Mouse (Mus musculus) midbrain, embryonic 14.5 days (tissue): ENCODE measurements around the gene Tmem95. TPM values are rescaled to one million over a fixed set of nuclear protein-coding genes. Genes with fewer than 3 reads are reported as not detected.
"Not testable (repeated sequence)": the region's sequence is repeated elsewhere in the genome, so short reads cannot be mapped to it uniquely, and the experiment has no call there.

ENCODE experiments used
- ATAC-seq: fragments of 200-750 bp; cut with Nextera tagmentation; 2 replicates; pipeline ENCODE4 v1.8.0; 2017; ENCODE audit warnings: moderate number of reproducible peaks, moderate library complexity; ENCODE audit not compliant: low FRiP score, low TSS enrichment
- DNase-seq: peaks from one replicate; pipeline ENCODE4 v3.0.0-alpha.2; 2015
- H3K27ac ChIP-seq: fragments of 300-500 bp; sonication (generic); replicated peaks from 2 replicates; pipeline ENCODE4 v1.5.1; 2014; ENCODE audit warnings: mild to moderate bottlenecking, low read depth, low read length, moderate library complexity
- H3K27me3 ChIP-seq: fragments of 300-500 bp; sonication (generic); 2 replicates; pipeline ENCODE4 v1.6.1; 2014; ENCODE audit warnings: low read length, control low read depth, mixed read lengths; ENCODE audit not compliant: control insufficient read depth, insufficient read depth
- H3K36me3 ChIP-seq: fragments of 300-500 bp; sonication (generic); 2 replicates; pipeline ENCODE4 v1.6.1; 2014; ENCODE audit warnings: low read length, control low read depth; ENCODE audit not compliant: control insufficient read depth, insufficient read depth
- H3K4me1 ChIP-seq: fragments of 300-500 bp; sonication (generic); 2 replicates; pipeline ENCODE4 v1.6.1; 2014; ENCODE audit warnings: mild to moderate bottlenecking, antibody characterized with exemption, low read length, control low read depth; ENCODE audit not compliant: control insufficient read depth, insufficient read depth
- H3K4me2 ChIP-seq: fragments of 300-500 bp; sonication (generic); 2 replicates; pipeline ENCODE4 v1.6.1; 2014; ENCODE audit warnings: mild to moderate bottlenecking, low read length, moderate library complexity
- H3K4me3 ChIP-seq: fragments of 300-500 bp; sonication (generic); replicated peaks from 2 replicates; pipeline ENCODE4 v1.5.1; 2014; ENCODE audit warnings: low read depth, low read length
- H3K9ac ChIP-seq: fragments of 300-500 bp; sonication (generic); replicated peaks from 2 replicates; pipeline ENCODE4 v1.6.1; 2014; ENCODE audit warnings: mild to moderate bottlenecking, low read length, moderate library complexity
- H3K9me3 ChIP-seq: fragments of 300-500 bp; sonication (generic); 2 replicates; pipeline ENCODE4 v1.6.1; 2016; ENCODE audit warnings: low read length, control low read depth, mixed read lengths; ENCODE audit not compliant: control insufficient read depth
- WGBS: fragments of 180-500 bp; shearing (Covaris S2); extraction: QIAGEN DNeasy Blood & Tissue Kit; methylation state at CpG from one replicate; pipeline ENCODE4 v1.1.7; 2014; 5-methylcytosine and 5-hydroxymethylcytosine counted together
- polyA plus RNA-seq: library from polyadenylated mRNA; unstranded; fragments of >200 nt; fragmentation: Nextera tagmentation; extraction: Ambion mirVana; gene quantifications from 2 replicates; pipeline ENCODE4 v1.2.1, GENCODE M21; 2014

Gene Tmem95
- polyA plus RNA-seq, 1 experiment from 2014 or later = not detected

GRCm38 (mm10) chr11:69864138-69864860, 13.5 kb downstream of the Tmem95 start:
- Histone ChIP-seq H3K9ac (no peak overlapping the region), H3K4me1 (no peaks in the 10 kb centered on the region), H3K9me3 (no peaks in the 10 kb centered on the region), H3K27ac (no peak overlapping the region), H3K4me3 (no peak overlapping the region), H3K4me2 (no peak overlapping the region), H3K36me3 (no peaks in the 10 kb centered on the region), H3K27me3 (no peaks in the 10 kb centered on the region)
- ATAC-seq (no peak), DNase-seq (no peak)
- whole genome bisulfite sequencing = 57% methylated on average over 8 of the region's 8 CpGs

DNA sequence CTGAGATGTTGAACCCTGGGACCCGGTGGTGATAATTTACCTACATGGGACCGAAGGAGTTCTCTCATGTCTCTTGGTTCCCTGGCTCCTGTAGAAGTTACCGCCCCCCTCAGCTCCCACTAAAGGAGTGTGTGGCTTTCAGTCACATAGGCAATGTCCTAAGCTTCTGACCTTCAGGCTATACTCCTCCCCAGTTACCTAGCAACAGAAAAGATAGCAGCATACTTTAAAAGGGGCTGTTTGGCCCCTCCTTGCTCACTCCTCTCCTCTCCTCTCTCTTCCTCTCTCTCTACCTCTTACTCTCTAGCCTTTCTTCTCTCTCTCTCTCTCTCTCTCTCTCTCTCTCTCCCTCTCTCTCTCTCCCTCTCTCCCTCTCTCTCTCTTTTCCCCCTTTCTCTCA, 14.1 kb downstream of the Tmem95 start:
- not testable (repeated sequence) for H3K4me3 ChIP-seq, H3K4me1 ChIP-seq, H3K36me3 ChIP-seq, H3K9me3 ChIP-seq, H3K9ac ChIP-seq, H3K27me3 ChIP-seq, DNase-seq, H3K4me2 ChIP-seq, ATAC-seq, H3K27ac ChIP-seq
- WGBS = 85% methylated on average over 3 of the region's 3 CpGs

DNA sequence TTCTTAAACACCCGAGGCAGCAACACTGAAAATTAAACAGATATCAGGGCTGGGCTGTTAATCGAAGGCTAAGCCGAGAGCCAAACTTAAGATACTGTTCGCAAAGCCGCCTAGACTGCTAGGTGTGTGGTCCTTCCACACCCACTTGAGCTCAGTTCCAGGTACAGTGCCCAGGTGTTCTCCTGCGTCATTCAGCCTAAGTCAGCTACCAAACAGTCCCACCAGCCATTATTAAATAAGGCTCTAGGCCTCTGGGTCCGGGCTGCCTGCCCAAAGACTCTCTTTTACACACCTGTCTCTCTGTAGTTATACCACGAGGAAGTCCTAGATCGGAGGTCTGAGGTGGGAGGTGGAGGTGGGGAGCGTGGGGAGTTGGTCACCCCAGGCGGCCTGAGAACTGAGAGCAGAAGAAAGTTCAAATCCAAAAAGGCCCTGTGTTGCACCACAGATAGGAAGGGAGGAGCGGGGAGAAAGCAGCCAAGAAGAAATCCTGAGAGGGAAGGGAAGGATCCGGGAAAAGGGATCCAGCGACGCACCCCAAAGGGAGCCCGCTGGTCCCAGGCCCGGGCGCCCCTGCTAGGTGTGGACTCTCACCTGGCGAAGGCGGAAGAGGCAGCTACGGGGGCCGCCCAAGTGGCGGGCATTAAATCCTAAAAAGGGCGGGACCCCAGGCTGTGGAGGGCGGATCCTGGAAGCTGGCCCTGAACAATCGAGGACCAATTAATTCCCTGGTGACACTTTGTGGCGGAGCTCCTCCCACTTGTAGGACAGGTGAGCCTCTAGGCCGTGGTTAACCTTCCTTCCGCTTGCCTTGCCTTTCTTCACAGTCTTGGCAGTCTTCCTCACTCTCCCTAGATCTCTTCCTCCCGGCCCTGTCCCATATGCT, 19.5 kb downstream of the Tmem95 start, which contains the start of gene Tnk1:
Tnk1 (minus strand) TSS at position 618 of the 886 bp plus-strand sequence.
- no peaks in the 10 kb centered on the region for H3K4me1 ChIP-seq
- peaks cover 13% of the 10 kb centered on the region for H3K27me3 ChIP-seq
- DNase-seq (no peak), ATAC-seq (no peak)
- no peak within 1 kb of the TSS for H3K27ac ChIP-seq
- no peak within 1 kb of the TSS; the same call in 1 of the 2 replicates for H3K9ac ChIP-seq
- H3K36me3 ChIP-seq = no peaks in the 10 kb centered on the region
- H3K4me2 ChIP-seq = no peak within 1 kb of the TSS
- H3K4me3 ChIP-seq = no peak within 1 kb of the TSS
- no peaks in the 10 kb centered on the region for H3K9me3 ChIP-seq
- WGBS = 24% methylated on average over 30 of the region's 30 CpGs

GRCm38 (mm10) chr11:69855347-69855746, 22.5 kb downstream of the Tmem95 start:
- Histone ChIP-seq H3K9me3 (no peaks in the 10 kb centered on the region), H3K27ac (no peak overlapping the region), H3K4me2 (no peak overlapping the region), H3K36me3 (peaks cover 21% of the 10 kb centered on the region), H3K9ac (no peak overlapping the region), H3K27me3 (peaks cover 13% of the 10 kb centered on the region), H3K4me3 (no peak overlapping the region), H3K4me1 (no peaks in the 10 kb centered on the region)
- no peak; the same call in 1 of the 2 replicates for ATAC-seq
- 17% methylated on average over 16 of the region's 16 CpGs for WGBS
- DNase-seq = peak; percentile 58

DNA sequence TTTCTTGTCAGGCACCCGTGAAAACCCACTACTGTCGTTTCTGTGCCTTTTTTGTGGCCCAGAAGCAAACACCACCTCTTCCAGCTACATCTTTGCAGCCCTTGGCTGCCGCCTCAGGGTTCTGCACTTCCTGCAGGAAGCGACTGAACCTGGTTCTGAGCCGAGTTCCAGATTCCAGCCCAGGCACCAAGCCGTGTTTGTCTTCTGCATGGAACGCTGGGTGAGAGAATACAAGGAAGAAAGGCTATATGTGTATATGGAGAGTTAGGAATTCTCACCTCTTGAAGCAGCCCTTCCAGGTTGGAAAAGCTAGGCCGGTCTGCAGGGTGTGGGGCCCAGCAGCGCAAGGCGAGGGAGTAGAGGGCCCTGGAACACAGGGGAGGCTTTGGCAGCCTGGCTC, 23.1 kb downstream of the Tmem95 start:
- DNase-seq = no peak
- Histone ChIP-seq H3K4me1 (no peaks in the 10 kb centered on the region), H3K27ac (no peak overlapping the region), H3K4me2 (no peak overlapping the region), H3K9me3 (no peaks in the 10 kb centered on the region), H3K36me3 (peaks cover 28% of the 10 kb centered on the region), H3K9ac (no peak overlapping the region), H3K27me3 (peaks cover 13% of the 10 kb centered on the region), H3K4me3 (no peak overlapping the region)
- 91% methylated on average over 10 of the region's 10 CpGs for WGBS
- ATAC-seq = no peak

DNA sequence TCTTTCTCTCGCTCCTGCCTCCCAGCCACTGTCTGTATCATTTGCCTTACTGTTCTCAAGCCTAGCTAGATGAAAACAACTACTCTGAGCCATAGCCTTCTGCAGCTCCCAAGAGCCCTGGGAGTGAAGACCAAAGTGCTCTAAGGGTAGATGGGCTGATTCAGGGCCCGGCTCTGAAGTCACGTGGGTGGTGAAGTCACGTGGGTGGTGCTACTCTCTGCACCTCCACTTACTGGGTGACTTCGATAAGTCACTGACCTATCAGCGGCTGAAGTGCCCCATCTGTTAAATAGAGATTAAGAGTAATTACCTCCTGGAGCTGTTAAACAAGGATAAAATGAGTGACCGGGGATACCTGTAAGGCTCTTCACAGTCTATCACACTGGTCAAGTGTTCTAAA, 23.8 kb downstream of the Tmem95 start:
- no peaks in the 10 kb centered on the region for H3K4me1 ChIP-seq
- no peak overlapping the region for H3K4me3 ChIP-seq
- no peak for DNase-seq
- no peak overlapping the region for H3K27ac ChIP-seq
- H3K9me3 ChIP-seq = no peaks in the 10 kb centered on the region
- H3K4me2 ChIP-seq = no peak overlapping the region
- no peak for ATAC-seq
- H3K9ac ChIP-seq = no peak overlapping the region
- WGBS = 75% methylated on average over 7 of the region's 7 CpGs
- peaks cover 35% of the 10 kb centered on the region for H3K36me3 ChIP-seq
- H3K27me3 ChIP-seq = peaks cover 11% of the 10 kb centered on the region

GRCm38 (mm10) chr11:69850754-69851153, 27.1 kb downstream of the Tmem95 start:
- Histone ChIP-seq H3K4me3 (no peak overlapping the region), H3K4me1 (peaks cover 13% of the 10 kb centered on the region), H3K4me2 (no peak overlapping the region), H3K36me3 (peaks cover 47% of the 10 kb centered on the region), H3K27ac (no peak overlapping the region), H3K9ac (no peak overlapping the region), H3K27me3 (no peaks in the 10 kb centered on the region), H3K9me3 (no peaks in the 10 kb centered on the region)
- no peak for ATAC-seq
- DNase-seq = no peak
- 77% methylated on average over 8 of the region's 8 CpGs for WGBS

DNA sequence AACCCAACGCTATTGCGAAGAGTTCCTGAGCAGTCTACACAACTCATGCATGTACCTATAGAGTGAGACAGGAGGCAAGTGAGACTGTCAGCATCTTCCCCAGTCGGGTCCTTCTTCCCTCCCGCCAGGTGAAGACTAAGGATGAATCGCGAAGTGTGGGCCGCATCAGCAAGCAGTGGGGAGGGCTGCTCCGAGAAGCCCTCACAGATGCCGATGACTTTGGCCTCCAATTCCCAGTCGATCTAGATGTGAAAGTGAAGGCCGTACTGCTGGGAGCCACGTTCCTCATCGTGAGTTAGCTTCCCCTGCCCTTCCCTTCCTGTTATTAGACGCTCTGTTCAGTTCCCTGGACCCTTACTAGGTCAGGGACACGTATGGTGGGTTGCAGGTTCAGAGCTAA, 27.9 kb downstream of the Tmem95 start:
- 97% methylated on average over 15 of the region's 15 CpGs for WGBS
- H3K4me2 ChIP-seq = no peak overlapping the region
- DNase-seq = no peak
- ATAC-seq = no peak
- H3K4me3 ChIP-seq = no peak overlapping the region
- H3K27ac ChIP-seq = no peak overlapping the region
- H3K9me3 ChIP-seq = no peaks in the 10 kb centered on the region
- peaks cover 47% of the 10 kb centered on the region for H3K36me3 ChIP-seq
- H3K4me1 ChIP-seq = peaks cover 19% of the 10 kb centered on the region
- no peaks in the 10 kb centered on the region for H3K27me3 ChIP-seq
- H3K9ac ChIP-seq = no peak overlapping the region
